Mouse (Mus musculus) ZHBTc4 (cell line): ENCODE measurements at regions not wholly inside any gene's neighbourhood (a gene's known extent, or its start where the extent isn't known, plus 50 kb on each side); places are given as distances from the start of the nearest gene placed in this dataset.
"Not testable (repeated sequence)": the region's sequence is repeated elsewhere in the genome, so short reads cannot be mapped to it uniquely, and the experiment has no call there.

Experiments
- DNase-seq: peaks from one replicate; pipeline ENCODE4 v3.0.0-alpha.2; 2011; ENCODE audit warnings: low read depth, low spot score

DNA sequence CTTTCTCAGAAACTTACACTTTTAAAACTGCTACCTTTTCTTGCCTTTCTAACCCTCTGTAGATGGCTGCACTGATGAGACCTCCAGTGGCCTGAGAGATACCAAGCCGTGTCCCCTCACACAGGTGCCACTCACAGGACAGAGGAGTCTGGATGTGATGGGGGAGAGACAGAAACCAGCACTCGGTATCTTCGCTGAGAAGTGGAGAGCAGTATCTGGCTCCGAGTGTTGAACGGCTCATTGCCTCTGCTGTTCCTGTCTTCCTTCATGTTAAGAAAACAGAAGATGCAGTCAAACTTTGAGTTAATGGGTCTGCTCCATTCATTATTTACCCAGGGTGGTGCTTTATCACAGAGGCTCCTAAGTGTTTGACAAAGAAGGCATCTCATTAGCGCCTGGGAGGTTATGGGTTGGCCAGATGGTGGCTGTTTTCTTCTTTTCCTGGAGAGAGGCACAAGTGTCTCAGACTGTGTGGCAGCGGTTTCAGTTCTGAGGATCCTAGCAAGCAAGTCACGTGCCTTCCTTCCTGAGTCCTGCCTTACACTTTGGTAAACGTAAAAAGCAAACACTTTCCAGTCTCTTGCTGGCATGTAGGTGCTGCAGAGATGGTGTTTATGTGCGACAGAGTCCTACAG, 248.6 kb downstream of the Sec16b start:
- DNase-seq, result no peak

DNA sequence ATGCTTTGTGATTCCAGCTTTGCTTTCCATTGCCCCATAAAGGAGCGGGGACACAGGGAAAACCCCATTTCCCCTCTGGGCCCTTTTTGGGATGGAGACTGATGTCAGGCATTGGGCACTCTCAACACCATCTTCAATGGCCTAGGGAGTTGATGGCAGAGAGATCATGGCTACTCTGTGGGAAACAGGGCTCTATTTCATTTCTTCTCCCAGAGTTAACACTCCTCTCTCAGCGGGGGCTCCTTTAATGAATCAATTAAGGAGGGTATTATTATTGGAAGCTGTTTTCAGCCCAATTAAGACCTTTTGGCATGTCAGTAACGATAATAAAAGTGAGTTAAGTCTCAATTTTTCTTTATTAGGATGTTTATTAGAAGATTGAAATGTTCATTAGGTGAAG, 250.4 kb downstream of the Sec16b start:
- no peak for DNase-seq

DNA sequence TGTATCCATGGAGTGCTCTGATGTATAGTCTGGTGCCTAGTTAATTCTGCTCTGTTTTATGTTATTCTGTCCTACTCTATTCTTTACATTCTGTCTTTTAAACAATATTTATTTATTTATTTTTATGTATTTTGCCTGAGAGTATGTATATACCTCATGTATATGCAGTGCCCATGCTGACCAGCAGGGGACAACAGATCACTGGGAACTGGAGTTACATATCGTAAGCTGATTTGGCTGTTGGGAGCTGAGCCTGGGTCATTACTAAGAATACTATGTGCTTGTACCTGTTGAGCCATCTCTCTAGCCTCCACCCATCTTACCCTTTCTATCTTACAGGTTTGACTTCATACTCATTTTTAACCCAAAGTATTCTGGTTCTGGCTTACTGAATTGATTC, 251.8 kb downstream of the Sec16b start:
- peak; percentile 45 for DNase-seq

GRCm38 (mm10) chr1:157768201-157768600, 261.7 kb downstream of the Sec16b start:
- DNase-seq, result peak; percentile 19

- DNase-seq, result no peak
Measured at GRCm38 (mm10) chr1:157797711-157798110, 291.2 kb downstream of the Sec16b start.

GRCm38 (mm10) chr1:157798561-157799553, 292.3 kb downstream of the Sec16b start:
- DNase-seq, result no peak

DNA sequence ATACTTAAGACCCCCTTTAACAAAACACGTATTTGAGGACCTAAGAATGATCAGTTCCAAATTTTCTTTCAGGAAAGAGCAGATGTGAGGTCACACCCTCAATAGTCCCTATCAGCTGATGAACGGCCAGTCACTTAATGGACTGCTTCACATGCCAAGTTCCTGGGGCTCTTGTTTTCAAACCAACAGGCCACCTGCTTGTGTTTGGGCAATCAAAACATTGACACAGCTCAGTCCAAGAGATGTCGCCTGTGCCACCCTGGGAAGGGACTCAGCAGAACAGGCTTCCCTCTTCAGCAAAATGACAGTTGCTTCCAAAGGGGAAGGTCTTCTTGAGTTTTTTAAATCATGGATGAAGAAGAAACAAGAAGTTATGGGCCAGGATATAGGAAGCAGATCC, 294.6 kb downstream of the Sec16b start:
- no peak for DNase-seq

- DNase-seq, result no peak
Measured at GRCm38 (mm10) chr1:157804229-157804628, 297.7 kb downstream of the Sec16b start.

DNA sequence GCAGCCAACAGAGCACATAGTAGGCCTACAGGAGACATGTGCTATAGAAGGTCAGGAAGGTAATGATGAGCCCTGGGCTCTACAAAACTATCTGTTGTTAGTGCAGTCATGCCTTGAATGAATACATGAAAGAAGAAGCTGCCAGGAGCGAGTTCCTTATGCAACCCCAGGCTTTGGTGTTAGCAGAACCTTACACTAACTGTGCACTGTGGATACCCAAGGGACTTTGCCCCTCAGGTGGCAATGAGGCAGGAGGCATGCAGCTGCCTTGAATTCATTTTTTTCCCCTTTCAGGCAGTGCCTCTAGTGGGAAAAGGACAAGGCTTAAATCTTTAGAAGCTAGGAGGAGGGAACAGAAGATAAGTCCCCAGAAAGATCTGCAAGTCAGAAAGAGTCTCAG, 299.8 kb downstream of the Sec16b start:
- no peak for DNase-seq

DNA sequence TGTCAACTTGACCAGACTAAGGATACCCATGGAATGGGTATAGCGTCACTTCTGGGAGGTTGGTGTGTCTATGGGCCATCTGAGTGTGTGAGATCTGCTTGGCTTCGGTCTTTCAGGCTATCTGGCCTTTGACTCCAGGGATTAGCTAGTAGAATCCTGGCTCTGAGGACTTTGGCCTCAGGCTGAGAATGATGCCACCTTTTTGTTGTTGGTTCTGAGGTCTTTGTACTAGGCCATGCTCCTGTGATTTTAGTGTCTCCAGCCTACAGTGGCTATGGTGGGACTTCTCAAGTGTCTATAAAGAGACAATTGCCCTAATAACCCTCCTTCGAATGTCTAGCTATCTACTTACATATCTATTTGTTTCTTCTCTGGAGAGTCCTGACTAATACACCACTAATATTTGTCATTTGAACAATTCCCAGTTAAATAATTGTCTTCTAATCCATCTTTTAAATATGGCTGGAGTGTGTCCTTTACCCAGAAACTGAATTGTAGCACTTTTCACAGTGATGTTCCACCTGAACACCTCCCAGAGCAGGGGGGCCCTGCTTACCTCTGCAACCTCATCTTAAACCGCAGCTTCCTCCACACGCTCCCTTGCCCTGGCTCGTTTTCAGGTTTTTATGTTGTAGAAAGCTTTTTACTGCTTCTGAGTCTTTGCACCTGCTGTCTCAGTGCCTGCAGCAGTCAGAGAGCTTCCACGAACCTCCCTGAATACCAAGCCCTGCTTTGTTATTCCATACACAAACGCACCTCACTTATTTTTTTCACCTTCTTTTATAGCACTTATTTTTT, 303.3 kb downstream of the Sec16b start:
- DNase-seq, result no peak

- no peak for DNase-seq
Measured at GRCm38 (mm10) chr1:157810657-157811056, 304.1 kb downstream of the Sec16b start.

DNA sequence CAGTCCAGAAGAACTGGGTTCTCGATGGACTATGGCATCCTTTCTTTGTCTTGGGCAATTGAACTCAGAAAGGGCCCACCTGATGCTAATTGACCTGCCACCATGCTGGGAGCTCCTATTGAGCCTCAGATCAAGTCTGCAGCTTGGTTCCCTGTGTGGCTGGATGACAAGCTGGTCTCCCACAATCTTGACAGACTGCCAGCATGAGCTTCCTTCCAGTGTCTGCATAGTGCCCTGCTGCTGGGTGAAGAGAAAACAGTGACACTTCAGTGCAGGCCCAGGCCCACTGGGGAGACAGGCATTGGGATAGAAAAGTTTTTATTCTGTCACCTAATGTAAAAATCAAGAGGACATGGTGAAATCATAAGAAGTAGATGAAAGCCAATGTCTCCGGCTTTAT, 321.4 kb downstream of the Sec16b start:
- DNase-seq, result no peak

GRCm38 (mm10) chr1:157831511-157831910, 325.0 kb downstream of the Sec16b start:
- DNase-seq, result no peak

DNA sequence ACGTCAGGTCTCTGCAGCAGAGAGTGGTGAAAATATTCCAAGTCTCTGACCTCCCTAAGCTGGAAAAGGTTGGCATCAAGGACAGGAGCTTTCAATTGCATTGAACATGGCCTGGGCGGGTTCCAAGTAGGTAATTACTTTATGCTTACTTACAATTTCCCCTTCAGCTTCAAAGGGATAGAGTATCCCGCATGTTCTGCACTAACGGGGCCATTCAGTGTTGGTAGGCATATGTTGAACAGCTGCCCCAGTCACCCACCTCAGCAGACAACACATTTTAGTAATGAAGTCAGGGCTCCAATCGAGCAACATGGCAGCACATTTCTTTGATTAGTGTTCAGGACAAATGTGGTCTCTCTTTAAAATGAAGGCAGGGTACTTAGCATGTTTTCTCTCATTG, 366.2 kb downstream of the Sec16b start:
- no peak for DNase-seq

GRCm38 (mm10) chr1:157875006-157875405, 368.5 kb downstream of the Sec16b start:
- DNase-seq, result peak; percentile 53

GRCm38 (mm10) chr1:157877117-157877516, 370.6 kb downstream of the Sec16b start:
- not testable (repeated sequence) for DNase-seq

DNA sequence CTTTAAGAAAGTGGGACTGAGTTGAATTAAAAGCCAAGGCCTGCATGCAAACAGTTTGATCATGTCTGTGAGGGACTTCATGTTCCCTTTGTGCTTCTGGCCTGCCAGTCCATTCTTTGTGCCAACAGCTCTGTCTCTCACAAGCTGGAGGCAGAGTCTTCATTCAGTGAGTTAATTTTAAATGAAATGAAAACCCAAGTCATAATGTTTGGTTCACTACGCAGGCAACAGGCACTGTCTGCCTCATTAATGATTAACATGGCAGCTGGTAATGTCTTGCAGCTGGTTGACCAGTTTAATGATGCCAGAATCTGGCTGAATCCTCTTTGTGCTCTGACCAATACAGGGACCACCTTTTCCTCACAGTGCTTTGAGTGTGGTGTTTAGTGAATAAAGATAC, 380.6 kb downstream of the Sec16b start:
- no peak for DNase-seq

GRCm38 (mm10) chr1:157888573-157888972, 382.0 kb downstream of the Sec16b start:
- DNase-seq, result no peak

DNA sequence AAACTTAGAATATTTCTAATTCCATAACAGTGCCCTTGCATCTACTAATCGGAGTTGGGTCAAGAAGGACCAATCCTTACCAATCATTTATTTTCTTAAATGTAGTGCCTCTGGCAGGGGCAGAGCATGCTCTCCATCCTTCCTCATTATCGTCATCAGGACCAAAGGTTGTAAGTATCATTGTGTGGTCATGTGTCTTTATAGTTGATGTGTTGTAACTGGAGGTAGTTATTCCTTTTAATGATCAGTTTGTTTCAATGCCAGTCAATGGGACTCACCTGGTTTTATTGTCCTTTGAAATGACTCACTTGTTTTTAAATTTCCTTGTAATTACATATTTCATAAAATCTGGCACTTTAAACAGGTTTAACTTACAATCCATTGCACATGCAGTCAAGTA, 399.6 kb downstream of the Sec16b start:
- DNase-seq, result no peak

DNA sequence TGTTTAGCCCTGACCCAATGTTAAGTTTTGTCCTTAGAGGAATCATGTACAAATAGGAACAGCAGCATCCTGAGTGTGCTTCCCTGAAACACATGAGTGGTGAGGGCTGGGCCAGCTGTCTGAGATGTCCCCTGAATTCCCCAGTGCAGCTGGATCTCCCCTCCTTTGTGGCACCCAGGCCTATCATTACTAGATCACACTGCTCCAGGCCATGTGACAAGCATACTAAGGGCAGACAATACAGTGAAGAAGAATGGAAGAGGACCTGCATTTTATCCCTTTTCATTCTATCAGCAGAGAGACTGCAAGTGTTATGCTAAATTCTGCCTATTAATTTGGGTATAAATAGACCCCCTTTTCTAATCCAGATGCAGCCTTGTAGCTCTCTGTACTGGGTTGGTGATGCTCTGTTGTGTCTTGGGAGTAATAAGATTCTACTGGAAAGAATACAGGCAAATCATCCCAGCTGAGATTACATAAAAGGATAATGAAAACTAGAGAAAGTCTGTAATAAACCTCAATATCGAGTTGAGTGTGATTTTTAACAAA, 418.3 kb downstream of the Brinp2 start:
- no peak for DNase-seq

- DNase-seq, result no peak
Measured at GRCm38 (mm10) chr1:157939516-157939915, 416.6 kb downstream of the Brinp2 start.

GRCm38 (mm10) chr1:157940331-157940758, 415.8 kb downstream of the Brinp2 start:
- peak; percentile 38 for DNase-seq
